Mouse (Mus musculus) heart, embryonic 13.5 days (tissue): ENCODE data around the gene Gm20869. TPM values are rescaled to one million over a fixed set of nuclear protein-coding genes. Genes with fewer than 3 reads are reported as not detected.
"Not testable (repeated sequence)": the region's sequence is repeated elsewhere in the genome, so short reads cannot be mapped to it uniquely, and the experiment has no call there.

ENCODE experiments used
- ATAC-seq: fragments of 200-750 bp; cut with Nextera tagmentation; 2 replicates; pipeline ENCODE4 v1.8.0; 2017; ENCODE audit warnings: moderate TSS enrichment; ENCODE audit not compliant: insufficient number of reproducible peaks, low FRiP score, low TSS enrichment; ENCODE audit errors: extremely low read depth
- H3K27ac ChIP-seq: fragments of 300-500 bp; sonication (generic); replicated peaks from 2 replicates; pipeline ENCODE4 v1.5.1; 2015; ENCODE audit warnings: moderate library complexity, mild to moderate bottlenecking, inconsistent platforms
- H3K27me3 ChIP-seq: fragments of 300-500 bp; sonication (generic); replicated peaks from 2 replicates; pipeline ENCODE4 v1.6.1; 2015; ENCODE audit warnings: mild to moderate bottlenecking, inconsistent platforms
- H3K36me3 ChIP-seq: fragments of 300-500 bp; sonication (generic); 2 replicates; pipeline ENCODE4 v1.6.1; 2015; ENCODE audit warnings: mild to moderate bottlenecking, inconsistent platforms
- H3K4me1 ChIP-seq: fragments of 300-500 bp; sonication (generic); 2 replicates; pipeline ENCODE4 v1.6.1; 2015; ENCODE audit warnings: inconsistent platforms
- H3K4me2 ChIP-seq: fragments of 300-500 bp; sonication (generic); 2 replicates; pipeline ENCODE4 v1.6.1; 2015; ENCODE audit warnings: inconsistent platforms, mild to moderate bottlenecking, moderate library complexity
- H3K4me3 ChIP-seq: fragments of 300-500 bp; sonication (generic); 2 replicates; pipeline ENCODE4 v1.5.1; 2015; ENCODE audit warnings: moderate library complexity, mild to moderate bottlenecking, inconsistent platforms
- H3K9ac ChIP-seq: fragments of 300-500 bp; sonication (generic); 2 replicates; pipeline ENCODE4 v1.6.1; 2015; ENCODE audit warnings: inconsistent platforms, mild to moderate bottlenecking, moderate library complexity
- H3K9me3 ChIP-seq: fragments of 300-500 bp; sonication (generic); 2 replicates; pipeline ENCODE4 v1.6.1; 2016; ENCODE audit warnings: inconsistent platforms
- WGBS: fragments of 180-500 bp; shearing (Covaris S2); methylation state at CpG from one replicate; pipeline ENCODE4 v1.1.7; 2015; ENCODE audit warnings: mixed read lengths; 5-methylcytosine and 5-hydroxymethylcytosine counted together
- polyA plus RNA-seq: library from polyadenylated mRNA; unstranded; fragments of >200 nt; fragmentation: Nextera tagmentation; extraction: Ambion mirVana; gene quantifications from 2 replicates; pipeline ENCODE4 v1.2.1, GENCODE M21; 2015

Gm20869 gene
- not detected in 2 replicates for polyA plus RNA-seq

GRCm38 (mm10) chrY:71469149-71469548 lies at the start of gene Gm20869:
Gene Gm20869, plus strand, starts transcription at chrY:71469449.
- WGBS = no CpG with 5 or more reads among the region's 6 CpGs
- not testable (repeated sequence) for H3K4me3 ChIP-seq, ATAC-seq, H3K4me2 ChIP-seq, H3K9me3 ChIP-seq, H3K27me3 ChIP-seq, H3K27ac ChIP-seq, H3K9ac ChIP-seq, H3K36me3 ChIP-seq, H3K4me1 ChIP-seq

Other genes with a start within 250 kb of the Gm20869 start
- not detected in 2 replicates for gene Gm20870, start 222.6 kb downstream of the Gm20869 start, polyA plus RNA-seq